Mouse (Mus musculus) megakaryocyte, embryonic 14.5 days (primary cell): ENCODE measurements around the gene Pecr.

Experiments used
- FLI1 ChIP-seq: IDR thresholded peaks from 2 replicates; pipeline ENCODE4 v1.6.1; 2012; ENCODE audit warnings: low read length, inconsistent platforms, mixed read lengths
- GATA1 ChIP-seq: IDR thresholded peaks from 3 replicates; pipeline ENCODE4 v1.6.1; 2012; ENCODE audit warnings: mixed read lengths, low read length, inconsistent platforms, borderline replicate concordance

- TF ChIP-seq GATA1 (no peak), FLI1 (no peak)
Observed at GRCm38 (mm10) chr1:72315447-72315846, 31.3 kb upstream of the Pecr start.
